Mouse (Mus musculus): ENCODE measurements around the gene Cacnb1.

GRCm38 (mm10) chr11:98001351-98001824 lies 21.4 kb downstream of the Cacnb1 start:
- TF ChIP-seq POLR2A (IDR thresholded peaks at IDR 0.05; ENCODE audit: low read depth, low read length) (no peak), CTCF (IDR thresholded peaks at IDR 0.05; ENCODE audit: extremely low read depth, insufficient read length, insufficient replicate concordance, low read depth, low read length) (no peak)

Measured in small intestine, adult 2 months (tissue).